Mouse (Mus musculus): ENCODE results near the gene Ccdc89. TPM values are rescaled to one million over a fixed set of nuclear protein-coding genes. Genes with fewer than 3 reads are reported as not detected.

Gene Ccdc89
- total RNA-seq, 2 experiments from 2014 or later = 0.83 to 0.97 TPM

GRCm38 (mm10) chr7:90473511-90473910 lies 47.1 kb downstream of the Ccdc89 start:
- no peak for DNase-seq (ENCODE audit: low spot score in 2 of 2)

GRCm38 (mm10) chr7:90475793-90476312 lies 49.5 kb downstream of the Ccdc89 start, which contains the start of gene Tmem126b:
Gene Tmem126b, minus strand, starts transcription at chr7:90476001.
- DNase-seq (ENCODE audit: low spot score in 2 of 2) = peak; percentile 97 to 99

GRCm38 (mm10) chr7:90476313-90477245 lies 50.2 kb downstream of the Ccdc89 start, which contains the start of gene Dlg2:
Gene Dlg2, plus strand, starts transcription at chr7:90476672.
- peak; percentile 43 to 47 for DNase-seq (ENCODE audit: low spot score in 2 of 2)

Other genes with a start within 250 kb of the Ccdc89 start
- not detected for gene Ccdc83, start 160.8 kb upstream of the Ccdc89 start, total RNA-seq (2021)
- 10 to 100 TPM; 36.6 to 45.3 TPM for gene Sytl2, start 124.3 kb upstream of the Ccdc89 start, total RNA-seq (2021)
- gene Crebzf, start 16.2 kb downstream of the Ccdc89 start, total RNA-seq (2021) = 10 to 100 TPM; 70.6 to 83.1 TPM
- gene Tmem126a, start 30.7 kb downstream of the Ccdc89 start, total RNA-seq (2021) = 10 to 100 TPM; 42.4 to 44.7 TPM
- gene Tmem126b, start 49.4 kb downstream of the Ccdc89 start, total RNA-seq (2021) = 10 to 100 TPM; 22.2 to 25.7 TPM
- 100 to 1,000 TPM; 273 to 318 TPM for gene Dlg2, start 50.1 kb downstream of the Ccdc89 start, total RNA-seq (2021)